Mouse (Mus musculus) liver, embryonic 14.5 days (tissue): ENCODE data around the gene Cfap54.

ENCODE experiments used
- CTCF ChIP-seq: IDR thresholded peaks from 2 replicates; pipeline ENCODE4 v1.5.1; 2016; ENCODE audit warnings: antibody characterized with exemption, low read depth, control low read depth
- EP300 ChIP-seq: IDR thresholded peaks from 2 replicates; pipeline ENCODE4 v1.6.1; 2016; ENCODE audit warnings: antibody characterized with exemption, low read depth

DNA sequence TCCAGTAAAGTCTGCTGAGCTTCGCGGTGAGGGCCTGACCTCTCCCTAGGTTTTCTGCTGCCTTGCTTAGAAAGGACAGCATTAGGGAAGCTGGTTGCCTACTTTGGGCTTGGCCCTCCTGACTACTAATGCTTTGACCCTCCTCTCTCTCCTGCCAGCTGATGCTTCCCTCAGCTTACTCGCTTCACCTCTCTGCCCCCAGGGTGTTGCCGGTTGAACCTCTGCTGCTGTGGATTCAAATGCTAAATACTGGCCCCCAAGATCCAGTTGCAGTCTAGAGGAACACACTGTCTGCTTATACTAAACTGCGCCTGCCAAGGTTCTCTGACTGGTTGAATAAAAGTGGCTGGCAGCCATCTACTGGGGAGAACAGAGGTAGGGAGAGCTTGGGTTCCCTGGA lies 263.2 kb downstream of the Cfap54 start:
- TF ChIP-seq CTCF = no peak
- TF ChIP-seq EP300 = no peak
